Mouse (Mus musculus) monocyte, adult 2 months (primary cell): ENCODE results near the gene Trpc4ap.

Experiments used
- DNase-seq, 2 experiments: peaks; one replicate each; pipeline ENCODE4 v3.0.0; 2022; ENCODE audit warnings: low spot score in 2 of 2, low read depth in 1 of 2

The Trpc4ap gene

GRCm38 (mm10) chr2:155641540-155642472 is 50.4 kb downstream of the Trpc4ap start:
- DNase-seq, result no peak

GRCm38 (mm10) chr2:155640656-155641055 is 51.5 kb downstream of the Trpc4ap start:
- no peak for DNase-seq

GRCm38 (mm10) chr2:155637411-155637810 is 54.8 kb downstream of the Trpc4ap start:
- DNase-seq, result no peak

GRCm38 (mm10) chr2:155636881-155637280 is 55.3 kb downstream of the Trpc4ap start:
- no peak for DNase-seq

- no peak for DNase-seq
These were observed 56.2 kb downstream of the Trpc4ap start for GRCm38 (mm10) chr2:155635961-155636360.

- no peak for DNase-seq
These were observed 57.6 kb downstream of the Trpc4ap start for GRCm38 (mm10) chr2:155634562-155634961.

GRCm38 (mm10) chr2:155633731-155634130 is 58.5 kb downstream of the Trpc4ap start:
- no peak for DNase-seq

GRCm38 (mm10) chr2:155633121-155633520 is 59.1 kb downstream of the Trpc4ap start:
- DNase-seq, result no peak

GRCm38 (mm10) chr2:155632138-155632936 is 59.8 kb downstream of the Trpc4ap start:
- DNase-seq, result no peak

GRCm38 (mm10) chr2:155630590-155631416 is 61.4 kb downstream of the Trpc4ap start:
- no peak for DNase-seq

GRCm38 (mm10) chr2:155630153-155630552 is 62.0 kb downstream of the Trpc4ap start:
- DNase-seq, result no peak

GRCm38 (mm10) chr2:155629231-155629661 is 62.9 kb downstream of the Trpc4ap start:
- DNase-seq, result no peak

- no peak for DNase-seq
These were observed 63.7 kb downstream of the Trpc4ap start for GRCm38 (mm10) chr2:155628519-155628918.

- DNase-seq, result no peak
These were observed 64.1 kb downstream of the Trpc4ap start for GRCm38 (mm10) chr2:155628112-155628511.

GRCm38 (mm10) chr2:155627030-155627738 is 65.0 kb downstream of the Trpc4ap start:
- peak; percentile 45 to 65 for DNase-seq

GRCm38 (mm10) chr2:155626277-155626676 is 65.9 kb downstream of the Trpc4ap start:
- DNase-seq, result no peak

- no peak for DNase-seq
These were observed 67.5 kb downstream of the Trpc4ap start for GRCm38 (mm10) chr2:155624730-155625129.

GRCm38 (mm10) chr2:155623996-155624395 is 68.2 kb downstream of the Trpc4ap start:
- DNase-seq, result no peak

- DNase-seq, result no peak
These were observed 69.6 kb downstream of the Trpc4ap start for GRCm38 (mm10) chr2:155622606-155623005.

GRCm38 (mm10) chr2:155619817-155620216 is 72.4 kb downstream of the Trpc4ap start:
- peak; percentile 47 to 80 for DNase-seq
